In genomic region chr8:86147586-86147985, GRCm38 (mm10) we compare ENCODE assay signal across 25 mouse cellular contexts.
DNase-seq lines count a peak whose midpoint lies in the region; ATAC-seq lines count a peak whose summit lies in the region.
"Had no signal": no experiment of that assay in that cellular context is flagged by ENCODE, and none has a peak within 500 bp of the region (broad histone marks: within the 10 kb centered on the region; RNA-seq: fewer than 3 reads in every experiment).

No protein-coding gene starts in this region.

- no peaks in the 10 kb centered on the region for H3K27me3 ChIP-seq in megakaryocyte, embryonic 14.5 days (replicated peaks)
- H3K27me3 ChIP-seq in midbrain, embryonic 13.5 days, result no peaks in the 10 kb centered on the region
- H3K27me3 ChIP-seq: embryonic facial prominence, embryonic 13.5 days; forebrain, embryonic 12.5 days; forebrain, embryonic 15.5 days; heart, embryonic 12.5 days; heart, embryonic 15.5 days; Patski had no signal

- H3K4me2 ChIP-seq in midbrain, embryonic 13.5 days (replicated peaks), result no peak overlapping the region
- H3K4me2 ChIP-seq: embryonic facial prominence, embryonic 13.5 days; forebrain, embryonic 12.5 days; forebrain, embryonic 15.5 days; heart, embryonic 12.5 days; heart, embryonic 15.5 days; hindbrain, embryonic 14.5 days had no signal

- H3K4me1 ChIP-seq in megakaryocyte, embryonic 14.5 days, result peaks cover 13% of the 10 kb centered on the region
- H3K4me1 ChIP-seq in midbrain, embryonic 13.5 days (replicated peaks), result no peaks in the 10 kb centered on the region
- H3K4me1 ChIP-seq: forebrain, embryonic 12.5 days; forebrain, embryonic 15.5 days; heart, embryonic 12.5 days; heart, embryonic 15.5 days had no signal

- H3K9ac ChIP-seq in midbrain, embryonic 13.5 days (replicated peaks), result no peak overlapping the region
- H3K9ac ChIP-seq: embryonic facial prominence, embryonic 13.5 days; forebrain, embryonic 12.5 days; forebrain, embryonic 15.5 days; heart, embryonic 12.5 days; heart, embryonic 15.5 days; hindbrain, embryonic 14.5 days had no signal

- peak overlapping the region; percentile 42 for H3K4me3 ChIP-seq in megakaryocyte, embryonic 14.5 days (replicated peaks)
- H3K4me3 ChIP-seq in midbrain, embryonic 13.5 days (replicated peaks), result no peak overlapping the region
- H3K4me3 ChIP-seq: embryonic facial prominence, embryonic 13.5 days; erythroblast, embryonic 14.5 days; forebrain, embryonic 12.5 days; forebrain, embryonic 15.5 days; heart, embryonic 12.5 days; heart, embryonic 15.5 days had no signal

- H3K36me3 ChIP-seq in megakaryocyte, embryonic 14.5 days (replicated peaks; ENCODE audit: low read length), result no peaks in the 10 kb centered on the region
- H3K36me3 ChIP-seq in midbrain, embryonic 13.5 days, result no peaks in the 10 kb centered on the region
- H3K36me3 ChIP-seq: embryonic facial prominence, embryonic 13.5 days; forebrain, embryonic 12.5 days; forebrain, embryonic 15.5 days; heart, embryonic 12.5 days; heart, embryonic 15.5 days had no signal

- no peak overlapping the region for H3K27ac ChIP-seq in midbrain, embryonic 13.5 days
- H3K27ac ChIP-seq: embryonic facial prominence, embryonic 13.5 days; forebrain, embryonic 12.5 days; forebrain, embryonic 15.5 days; heart, embryonic 15.5 days; hindbrain, embryonic 14.5 days; hindbrain, postnatal 0 days had no signal

- ATAC-seq in megakaryocyte, adult 5-6 weeks (ENCODE audit: poor library complexity, severe bottlenecking), result no peak
- ATAC-seq in megakaryocyte progenitor cell, adult 5-6 weeks (replicated peaks; ENCODE audit: poor library complexity), result 0 out of 2 replicates have a peak, but pooled peaks have one; percentile 26
- ATAC-seq in midbrain, embryonic 13.5 days, result no peak
- ATAC-seq: forebrain, embryonic 15.5 days; hindbrain, postnatal 0 days; inflammation-experienced regulatory T-cells, adult 6 months; Patski had no signal

- DNase-seq in embryo, embryonic 11 days, result peak; percentile 1
- no peak for DNase-seq in embryo, embryonic 10.5 days (ENCODE audit: low spot score)
- DNase-seq: adrenal gland, postnatal 10 days; cerebellum, adult 11 months; cerebellum, adult 2 months; cerebellum, adult 9-11 months; cerebellum, postnatal 25 days; gastrocnemius, postnatal 25 days; heart, adult 18-20 months; heart, postnatal 10 days; heart, postnatal 36 days had no signal

- WGBS in midbrain, embryonic 13.5 days, result 85% methylated on average over 6 of the region's 6 CpGs

- no peaks in the 10 kb centered on the region for H3K9me3 ChIP-seq in megakaryocyte, embryonic 14.5 days
- H3K9me3 ChIP-seq in midbrain, embryonic 13.5 days, result no peaks in the 10 kb centered on the region
- H3K9me3 ChIP-seq: embryonic facial prominence, embryonic 13.5 days; forebrain, embryonic 12.5 days; forebrain, embryonic 15.5 days; heart, embryonic 15.5 days had no signal
